Mouse (Mus musculus): ENCODE data around the gene Pcbp4. TPM values are rescaled to one million over a fixed set of nuclear protein-coding genes. Genes with fewer than 3 reads are reported as not detected.
"Not testable (repeated sequence)": the region's sequence is repeated elsewhere in the genome, so short reads cannot be mapped to it uniquely, and the experiment has no call there.

Pcbp4 gene
- polyA plus RNA-seq, 1 experiment = 47.9 TPM

DNA sequence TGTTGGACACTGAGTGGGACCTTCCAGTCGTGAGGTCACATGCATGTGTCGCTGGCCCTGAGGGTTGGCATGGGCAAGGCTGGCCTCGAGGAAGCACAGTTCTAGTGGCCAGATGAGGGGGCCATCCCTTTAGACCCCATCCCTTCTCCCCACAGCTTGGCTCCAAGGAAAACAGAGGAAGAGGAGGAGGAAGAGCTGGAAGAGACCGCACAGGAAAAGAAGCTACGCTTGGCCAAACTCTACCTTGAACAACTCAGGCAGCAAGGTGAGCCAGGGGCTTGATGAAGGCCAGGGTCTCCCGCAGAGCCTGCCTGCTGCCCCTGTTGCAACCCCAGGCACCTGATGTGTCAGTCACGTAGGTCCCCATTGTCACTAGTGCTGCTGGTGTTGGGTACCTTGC, 27.4 kb downstream of the Pcbp4 start:
- DNase-seq (ENCODE audit: low spot score) = peak; percentile 16

- DNase-seq (ENCODE audit: low spot score) = peak; percentile 17
These were observed 28.0 kb downstream of the Pcbp4 start for GRCm38 (mm10) chr9:106481075-106481474.

DNA sequence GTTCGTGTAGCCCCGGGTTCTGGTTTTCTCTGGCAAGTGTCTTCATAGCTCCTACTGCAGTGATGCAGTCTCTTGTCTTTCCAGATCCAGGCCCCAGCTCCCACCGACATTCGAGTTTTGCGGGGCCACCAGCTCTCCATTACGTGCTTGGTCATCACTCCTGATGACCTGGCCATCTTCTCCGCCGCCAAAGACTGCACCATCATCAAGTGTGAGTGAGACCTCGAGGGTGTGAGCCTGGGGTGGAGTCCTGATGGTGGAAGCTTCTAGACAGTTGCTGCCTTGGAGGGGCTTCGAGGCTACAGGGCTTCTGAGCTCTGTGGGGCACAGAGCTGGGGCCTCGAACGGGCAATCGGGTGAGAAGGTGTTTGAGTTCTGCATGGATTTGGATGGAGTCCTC, 28.6 kb downstream of the Pcbp4 start:
- no peak for DNase-seq (ENCODE audit: low spot score)

DNA sequence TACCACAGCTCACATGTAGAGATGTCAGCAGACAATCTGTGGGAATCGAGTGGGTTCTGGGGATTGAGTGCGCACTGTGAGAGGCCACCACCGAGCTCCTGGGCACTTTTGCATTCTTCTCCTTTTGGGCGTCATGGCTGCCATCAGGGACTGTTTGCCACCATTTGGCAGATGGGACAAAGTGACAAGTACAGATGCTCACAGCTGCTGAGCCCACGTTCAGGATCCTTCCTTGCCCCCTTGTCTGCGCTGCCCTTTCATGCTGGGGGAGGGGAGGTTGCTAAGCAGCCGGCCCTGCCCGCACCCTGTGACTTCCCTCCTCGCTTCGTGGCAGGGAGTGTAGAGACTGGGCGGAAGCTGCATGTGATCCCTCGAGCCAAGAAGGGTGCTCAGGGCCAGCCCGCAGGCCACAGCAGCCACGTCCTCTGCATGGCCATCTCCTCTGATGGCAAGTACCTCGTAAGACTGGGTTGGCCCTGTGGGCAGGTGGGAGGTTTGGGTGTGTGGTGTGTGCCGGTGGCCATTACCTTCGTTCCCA, 29.6 kb downstream of the Pcbp4 start:
- no peak for DNase-seq (ENCODE audit: low spot score)

DNA sequence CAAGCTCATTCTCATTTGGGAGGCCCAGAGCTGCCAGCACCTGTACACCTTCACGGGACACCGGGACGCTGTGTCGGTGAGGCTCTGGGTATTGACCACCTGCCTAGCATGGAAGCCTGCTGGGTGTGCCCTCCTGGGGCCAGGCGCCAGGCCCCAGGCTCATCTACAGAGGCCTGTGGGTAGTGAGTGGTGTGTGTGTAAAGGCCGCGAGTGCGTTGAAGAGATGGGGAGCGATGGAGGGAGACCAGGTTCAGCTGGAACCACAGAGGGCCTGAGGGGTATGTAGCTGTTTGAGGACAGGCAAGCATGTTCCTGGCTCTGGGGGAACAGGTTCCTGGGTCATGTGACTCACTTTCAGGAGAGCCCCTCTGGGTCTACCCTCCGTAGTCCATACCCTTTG, 30.0 kb downstream of the Pcbp4 start:
- DNase-seq (ENCODE audit: low spot score) = no peak

DNA sequence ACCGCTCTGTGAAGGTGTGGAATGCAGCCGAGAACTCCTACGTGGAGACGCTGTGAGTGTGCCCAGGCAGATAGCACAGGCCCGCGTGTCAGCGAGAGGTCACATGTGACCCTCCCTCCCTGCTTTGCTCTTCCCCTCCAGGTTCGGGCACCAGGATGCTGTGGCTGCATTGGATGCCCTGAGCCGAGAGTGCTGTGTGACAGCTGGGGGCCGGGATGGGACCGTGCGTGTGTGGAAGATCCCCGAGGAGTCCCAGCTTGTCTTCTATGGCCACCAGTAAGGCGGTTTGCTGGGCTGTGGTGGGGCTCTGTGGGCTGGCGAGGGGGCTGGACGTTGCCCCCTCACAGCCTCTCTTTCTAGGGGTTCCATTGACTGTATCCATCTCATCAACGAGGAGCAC, 30.5 kb downstream of the Pcbp4 start:
- no peak for DNase-seq (ENCODE audit: low spot score)

- no peak for DNase-seq (ENCODE audit: low spot score)
These were observed 32.0 kb downstream of the Pcbp4 start for GRCm38 (mm10) chr9:106485076-106485475.

- not testable (repeated sequence) for DNase-seq (ENCODE audit: low spot score)
These were observed 34.5 kb downstream of the Pcbp4 start for GRCm38 (mm10) chr9:106487602-106488001.

- no peak for DNase-seq (ENCODE audit: low spot score)
These were observed 46.6 kb downstream of the Pcbp4 start, which contains the start of gene Iqcf1 for GRCm38 (mm10) chr9:106499667-106500066. Gene Iqcf1 (plus strand): TSS chr9:106499967.

DNA sequence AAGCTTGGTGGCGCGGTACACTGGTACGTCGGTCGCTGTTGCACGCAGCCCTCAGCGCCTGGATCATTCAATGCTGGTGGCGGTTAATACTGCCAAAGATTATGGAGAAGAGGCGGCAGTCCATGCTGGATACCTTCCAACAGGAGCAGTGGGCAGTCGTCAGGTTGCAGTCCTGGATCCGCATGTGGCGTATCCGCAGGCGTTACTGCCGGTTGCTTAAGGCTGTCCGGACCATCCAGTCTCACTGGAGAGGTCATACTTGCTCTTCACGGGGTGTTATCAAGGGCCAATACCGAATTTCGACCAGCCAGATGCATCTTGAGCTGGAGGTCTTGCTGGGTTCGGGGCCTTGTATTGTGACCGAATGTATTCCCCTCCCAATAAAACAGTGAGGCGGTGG, 48.8 kb downstream of the Pcbp4 start:
- no peak for DNase-seq (ENCODE audit: low spot score)

DNA sequence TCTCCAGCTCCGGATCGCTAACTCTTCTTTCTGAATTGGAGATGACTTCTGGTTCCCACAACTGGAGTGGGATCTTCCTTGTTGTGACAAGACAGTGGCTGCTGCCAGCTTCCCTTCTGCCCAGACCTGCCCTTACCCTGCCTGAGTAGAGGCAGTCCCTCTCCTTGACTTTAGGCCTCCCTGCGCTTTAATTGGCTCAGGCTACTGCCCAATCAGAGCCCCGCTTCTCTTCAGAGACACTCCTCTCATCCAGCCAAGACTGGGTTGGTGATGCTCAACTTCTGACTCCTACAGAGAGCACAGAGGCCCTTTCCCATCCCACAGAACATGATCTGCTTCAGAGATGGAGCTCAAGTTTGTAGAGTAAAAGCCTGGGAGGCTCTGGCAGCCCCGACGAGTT, 51.2 kb downstream of the Pcbp4 start:
- no peak for DNase-seq (ENCODE audit: low spot score)

DNA sequence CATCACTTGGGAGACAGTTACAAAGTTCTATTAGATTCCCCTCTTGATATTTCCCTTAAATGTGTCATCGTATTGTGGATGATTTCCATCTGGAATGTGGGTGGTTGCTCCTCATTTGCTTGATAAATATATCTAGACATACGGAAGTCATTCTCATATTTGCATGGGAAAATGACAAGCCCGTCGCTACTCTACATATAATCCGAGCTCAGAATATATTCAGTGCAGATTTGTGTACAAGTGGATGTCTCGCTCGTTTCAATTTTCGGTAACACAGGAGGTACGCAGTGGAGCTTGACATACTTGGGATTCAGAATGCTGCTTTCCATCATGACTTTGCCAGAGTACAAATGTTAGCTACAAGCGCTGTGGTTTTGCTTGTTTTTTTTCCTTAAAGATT, 56.3 kb downstream of the Pcbp4 start:
- no peak for DNase-seq (ENCODE audit: low spot score)

- no peak for DNase-seq (ENCODE audit: low spot score)
These were observed 59.8 kb downstream of the Pcbp4 start for GRCm38 (mm10) chr9:106512729-106513450.

DNA sequence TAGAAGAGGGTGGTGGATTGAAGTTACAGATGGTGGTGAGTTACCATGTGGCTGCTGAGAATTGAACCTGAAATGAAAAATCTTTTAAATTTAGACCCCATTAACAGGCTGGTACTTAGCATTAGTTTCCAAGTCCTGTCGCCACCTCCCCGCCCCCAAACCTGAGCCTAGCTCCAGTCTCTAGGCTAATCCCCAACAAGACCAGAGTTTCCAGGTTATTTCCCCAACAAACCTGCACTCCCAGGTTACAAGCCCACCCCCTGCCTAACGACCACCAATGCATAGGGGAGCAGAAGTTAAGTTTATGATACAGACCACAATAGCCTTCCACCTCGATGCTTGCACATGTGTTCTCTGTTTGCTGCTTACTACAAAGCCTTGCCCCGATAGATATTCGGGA, 60.5 kb downstream of the Pcbp4 start:
- DNase-seq (ENCODE audit: low spot score) = no peak

Other genes starting within 250 kb of the Pcbp4 start
- 1.8 and 2.5 TPM in 2 replicates for gene Tlr9, start 230.7 kb upstream of the Pcbp4 start, polyA plus RNA-seq (2012; rRNA removed)
- 93.3 and 105 TPM in 2 replicates for gene Alas1, start 204.6 kb upstream of the Pcbp4 start, polyA plus RNA-seq (2012; rRNA removed)
- gene Poc1a, start 172.2 kb upstream of the Pcbp4 start, polyA plus RNA-seq (2012; rRNA removed) = 3.9 and 4.5 TPM in 2 replicates
- gene Dusp7, start 84.7 kb upstream of the Pcbp4 start, polyA plus RNA-seq (2012; rRNA removed) = 33.5 and 34.7 TPM in 2 replicates
- gene Rpl29, start 23.8 kb upstream of the Pcbp4 start, polyA plus RNA-seq (2012; rRNA removed) = 1,045 and 1,109 TPM in 2 replicates
- gene Acy1, start 15.0 kb upstream of the Pcbp4 start, polyA plus RNA-seq (2012; rRNA removed) = 7.8 and 10.2 TPM in 2 replicates
- gene Abhd14b, start 5.8 kb upstream of the Pcbp4 start, polyA plus RNA-seq (2012; rRNA removed) = 69.6 and 84.4 TPM in 2 replicates
- gene Abhd14a, start 5.6 kb upstream of the Pcbp4 start, polyA plus RNA-seq (2012; rRNA removed) = 44.9 and 46.9 TPM in 2 replicates
- gene Gpr62, start 12.6 kb downstream of the Pcbp4 start, polyA plus RNA-seq (2012; rRNA removed) = 0.29 and 0.33 TPM in 2 replicates
- gene Rrp9, start 22.7 kb downstream of the Pcbp4 start, polyA plus RNA-seq (2012; rRNA removed) = 30.6 and 31.0 TPM in 2 replicates
- 70.2 and 82.3 TPM in 2 replicates for gene Parp3, start 23.7 kb downstream of the Pcbp4 start, polyA plus RNA-seq (2012; rRNA removed)
- not detected in 2 replicates for gene Iqcf1, start 46.7 kb downstream of the Pcbp4 start, polyA plus RNA-seq (2012; rRNA removed)
- not detected in 2 replicates for gene Iqcf5, start 61.3 kb downstream of the Pcbp4 start, polyA plus RNA-seq (2012; rRNA removed)
- not detected in 2 replicates for gene Iqcf3, start 108.3 kb downstream of the Pcbp4 start, polyA plus RNA-seq (2012; rRNA removed)
- not detected in 2 replicates for gene Iqcf4, start 117.7 kb downstream of the Pcbp4 start, polyA plus RNA-seq (2012; rRNA removed)
- gene Iqcf6, start 173.3 kb downstream of the Pcbp4 start, polyA plus RNA-seq (2012; rRNA removed) = not detected in 2 replicates
- not detected in 2 replicates for gene Grm2, start 202.8 kb downstream of the Pcbp4 start, polyA plus RNA-seq (2012; rRNA removed)
- 70.3 and 76.2 TPM in 2 replicates for gene Tex264, start 232.6 kb downstream of the Pcbp4 start, polyA plus RNA-seq (2012; rRNA removed)

Data from urinary bladder, adult 2 months (tissue).